Mouse (Mus musculus) intestine, postnatal 0 days (tissue): ENCODE data around the gene Pcnt. TPM values are rescaled to one million over a fixed set of nuclear protein-coding genes. Genes with fewer than 3 reads are reported as not detected.
A peak's percentile ranks its signal among the peaks of the same experiment; 100 is the strongest.

ENCODE experiments used
- ATAC-seq: fragments of 200-750 bp; cut with Nextera tagmentation; 2 replicates; pipeline ENCODE4 v1.8.0; 2017; ENCODE audit warnings: mild to moderate bottlenecking, moderate TSS enrichment, moderate library complexity
- H3K27ac ChIP-seq: fragments of 300-500 bp; sonication (generic); 2 replicates; pipeline ENCODE4 v1.5.1; 2014; ENCODE audit warnings: mild to moderate bottlenecking, low read depth, low read length, moderate library complexity
- H3K27me3 ChIP-seq: fragments of 300-500 bp; sonication (generic); replicated peaks from 2 replicates; pipeline ENCODE4 v1.6.1; 2014; ENCODE audit warnings: low read length, mixed read lengths; ENCODE audit not compliant: control insufficient read depth, insufficient read depth
- H3K36me3 ChIP-seq: fragments of 300-500 bp; sonication (generic); 2 replicates; pipeline ENCODE4 v1.6.1; 2014; ENCODE audit warnings: mild to moderate bottlenecking, moderate library complexity; ENCODE audit not compliant: control insufficient read depth, insufficient read depth
- H3K4me1 ChIP-seq: fragments of 300-500 bp; sonication (generic); replicated peaks from 2 replicates; pipeline ENCODE4 v1.6.1; 2014; ENCODE audit warnings: antibody characterized with exemption, low read length, mixed read lengths; ENCODE audit not compliant: control insufficient read depth, insufficient read depth
- H3K4me2 ChIP-seq: fragments of 300-500 bp; sonication (generic); replicated peaks from 2 replicates; pipeline ENCODE4 v1.6.1; 2014; ENCODE audit warnings: low read depth, mild to moderate bottlenecking, moderate library complexity
- H3K4me3 ChIP-seq: fragments of 300-500 bp; sonication (generic); 2 replicates; pipeline ENCODE4 v1.5.1; 2014; ENCODE audit warnings: low read depth, low read length
- H3K9ac ChIP-seq: fragments of 300-500 bp; sonication (generic); 2 replicates; pipeline ENCODE4 v1.6.1; 2014; ENCODE audit warnings: mild to moderate bottlenecking, low read depth, low read length
- H3K9me3 ChIP-seq: fragments of 300-500 bp; sonication (generic); 2 replicates; pipeline ENCODE4 v1.6.1; 2016; ENCODE audit warnings: mixed run types; ENCODE audit not compliant: control insufficient read depth
- CTCF ChIP-seq: sonication (generic); IDR thresholded peaks from 2 replicates; pipeline ENCODE4 v1.5.1; 2016; ENCODE audit warnings: low read depth, mild to moderate bottlenecking, control low read depth, antibody characterized with exemption, moderate library complexity
- WGBS: fragments of 180-500 bp; shearing (Covaris S2); extraction: QIAGEN DNeasy Blood & Tissue Kit; methylation state at CpG from one replicate; pipeline ENCODE4 v1.1.7; 2014; 5-methylcytosine and 5-hydroxymethylcytosine counted together
- polyA plus RNA-seq: library from polyadenylated mRNA; unstranded; fragments of >200 nt; fragmentation: Nextera tagmentation; extraction: Ambion mirVana; gene quantifications from 2 replicates; pipeline ENCODE4 v1.2.1, GENCODE M21; 2015

Gene Pcnt
- polyA plus RNA-seq, 1 experiment from 2014 or later, result 6.2 TPM

GRCm38 (mm10) chr10:76425674-76426073 lies 16.9 kb downstream of the Pcnt start:
- ATAC-seq, result no peak
- TF ChIP-seq CTCF, result no peak
- Histone ChIP-seq H3K27me3 (no peaks in the 10 kb centered on the region), H3K4me1 (no peaks in the 10 kb centered on the region), H3K4me2 (no peak overlapping the region), H3K27ac (no peak overlapping the region), H3K36me3 (peaks cover 81% of the 10 kb centered on the region), H3K9ac (no peak overlapping the region), H3K9me3 (no peaks in the 10 kb centered on the region), H3K4me3 (no peak overlapping the region)
- WGBS, result 98% methylated on average over 7 of the region's 7 CpGs

- H3K4me2 ChIP-seq, result no peak overlapping the region
- peaks cover 90% of the 10 kb centered on the region for H3K36me3 ChIP-seq
- no peak overlapping the region for H3K4me3 ChIP-seq
- no peaks in the 10 kb centered on the region for H3K4me1 ChIP-seq
- H3K9me3 ChIP-seq, result no peaks in the 10 kb centered on the region
- H3K27me3 ChIP-seq, result no peaks in the 10 kb centered on the region
- 87% methylated on average over 12 of the region's 12 CpGs for WGBS
- TF ChIP-seq CTCF, result no peak
- no peak overlapping the region for H3K9ac ChIP-seq
- H3K27ac ChIP-seq, result no peak overlapping the region
- ATAC-seq, result no peak
These were observed 25.8 kb downstream of the Pcnt start for GRCm38 (mm10) chr10:76416811-76417210.

- Histone ChIP-seq H3K27ac (no peak overlapping the region), H3K4me3 (no peak overlapping the region), H3K9me3 (no peaks in the 10 kb centered on the region), H3K27me3 (no peaks in the 10 kb centered on the region), H3K4me2 (no peak overlapping the region), H3K36me3 (peaks cover 84% of the 10 kb centered on the region), H3K9ac (no peak overlapping the region), H3K4me1 (no peaks in the 10 kb centered on the region)
- WGBS, result 94% methylated on average over 10 of the region's 10 CpGs
- no peak for ATAC-seq
- TF ChIP-seq CTCF, result no peak
These were observed 34.1 kb downstream of the Pcnt start for GRCm38 (mm10) chr10:76408520-76408919.

GRCm38 (mm10) chr10:76392596-76392995 lies 50.0 kb downstream of the Pcnt start:
- Histone ChIP-seq H3K4me2 (no peak overlapping the region), H3K4me3 (no peak overlapping the region), H3K27ac (no peak overlapping the region; the same call in 1 of the 2 replicates), H3K9ac (no peak overlapping the region), H3K9me3 (no peaks in the 10 kb centered on the region), H3K27me3 (no peaks in the 10 kb centered on the region), H3K4me1 (no peaks in the 10 kb centered on the region), H3K36me3 (peaks cover 53% of the 10 kb centered on the region)
- 96% methylated on average over 12 of the region's 12 CpGs for WGBS
- TF ChIP-seq CTCF, result no peak
- no peak for ATAC-seq

- no peak for ATAC-seq
- Histone ChIP-seq H3K4me2 (no peak overlapping the region), H3K27me3 (no peaks in the 10 kb centered on the region), H3K9ac (no peak overlapping the region), H3K4me1 (no peaks in the 10 kb centered on the region), H3K36me3 (peaks cover 59% of the 10 kb centered on the region), H3K4me3 (no peak overlapping the region), H3K9me3 (no peaks in the 10 kb centered on the region), H3K27ac (no peak overlapping the region)
- WGBS, result 84% methylated on average over 9 of the region's 9 CpGs
- peak; percentile 71 for TF ChIP-seq CTCF
These were observed 50.8 kb downstream of the Pcnt start for GRCm38 (mm10) chr10:76391786-76392185.

GRCm38 (mm10) chr10:76391166-76391565 lies 51.4 kb downstream of the Pcnt start:
- Histone ChIP-seq H3K9ac (no peak overlapping the region), H3K36me3 (peaks cover 65% of the 10 kb centered on the region), H3K27me3 (no peaks in the 10 kb centered on the region), H3K4me2 (no peak overlapping the region), H3K9me3 (no peaks in the 10 kb centered on the region), H3K4me3 (no peak overlapping the region), H3K27ac (no peak overlapping the region), H3K4me1 (no peaks in the 10 kb centered on the region)
- TF ChIP-seq CTCF, result no peak
- WGBS, result 97% methylated on average over 9 of the region's 9 CpGs
- no peak for ATAC-seq

- no peak overlapping the region for H3K4me2 ChIP-seq
- no peaks in the 10 kb centered on the region for H3K4me1 ChIP-seq
- 93% methylated on average over 18 of the region's 18 CpGs for WGBS
- H3K27ac ChIP-seq, result no peak overlapping the region
- no peak overlapping the region for H3K9ac ChIP-seq
- H3K4me3 ChIP-seq, result no peak overlapping the region
- H3K9me3 ChIP-seq, result no peaks in the 10 kb centered on the region
- TF ChIP-seq CTCF, result no peak
- H3K36me3 ChIP-seq, result peaks cover 71% of the 10 kb centered on the region
- no peak for ATAC-seq
- no peaks in the 10 kb centered on the region for H3K27me3 ChIP-seq
These were observed 67.6 kb downstream of the Pcnt start for GRCm38 (mm10) chr10:76374981-76375380.
